Mouse (Mus musculus) MEL (cell line): ENCODE measurements around the gene Gm9803. TPM values are rescaled to one million over a fixed set of nuclear protein-coding genes. Genes with fewer than 3 reads are reported as not detected.

ENCODE experiments used
- DNase-seq: peaks from one replicate; pipeline ENCODE4 v3.0.0; 2011; ENCODE audit warnings: low read depth, low spot score
- H3K27ac ChIP-seq: 2 replicates; pipeline ENCODE4 v1.5.1; 2012; ENCODE audit warnings: low read depth, mild to moderate bottlenecking, control low read depth, low read length, moderate library complexity; ENCODE audit not compliant: control insufficient read depth
- H3K27me3 ChIP-seq, 2 experiments: fragments of 150-350 bp in 1 of 2; sonication (generic) in 1 of 2; 2 replicates each; pipeline ENCODE4 v1.6.1; 2012; ENCODE audit warnings: low read length in 2 of 2, mild to moderate bottlenecking in 2 of 2, improper control_type of control experiment in 1 of 2, moderate library complexity in 1 of 2; ENCODE audit not compliant: insufficient read depth in 2 of 2, control insufficient read depth in 1 of 2
- H3K36me3 ChIP-seq, 2 experiments: 2 replicates each; pipeline ENCODE4 v1.6.1; 2012 to 2014; ENCODE audit warnings: low read length in 2 of 2, improper control_type of control experiment in 1 of 2, inconsistent platforms in 1 of 2, mild to moderate bottlenecking in 1 of 2; ENCODE audit not compliant: insufficient read depth in 2 of 2, control insufficient read depth in 1 of 2
- H3K4me1 ChIP-seq, 2 experiments: fragments of 150-350 bp in 1 of 2; sonication (generic) in 1 of 2; 2 replicates each; pipeline ENCODE4 v1.6.1; 2012; ENCODE audit warnings: low read length in 2 of 2, improper control_type of control experiment in 1 of 2, mild to moderate bottlenecking in 1 of 2; ENCODE audit not compliant: insufficient read depth in 2 of 2, control insufficient read depth in 1 of 2
- H3K4me3 ChIP-seq, 2 experiments: fragments of 150-350 bp in 1 of 2; sonication (generic) in 1 of 2; 2 replicates each; pipeline ENCODE4 v1.5.1; 2012; ENCODE audit warnings: low read depth in 2 of 2, low read length in 2 of 2, mild to moderate bottlenecking in 2 of 2, moderate library complexity in 2 of 2, control low read depth in 1 of 2, improper control_type of control experiment in 1 of 2; ENCODE audit not compliant: control insufficient read depth in 1 of 2, insufficient read depth in 1 of 2
- H3K79me2 ChIP-seq: 2 replicates; pipeline ENCODE4 v1.6.1; 2012; ENCODE audit warnings: mild to moderate bottlenecking, low read length, moderate library complexity; ENCODE audit not compliant: control insufficient read depth, poor library complexity, insufficient read depth
- H3K9ac ChIP-seq: 2 replicates; pipeline ENCODE4 v1.6.1; 2012; ENCODE audit warnings: low read depth, mild to moderate bottlenecking, control low read depth, low read length, moderate library complexity; ENCODE audit not compliant: control insufficient read depth, poor library complexity, severe bottlenecking
- H3K9me3 ChIP-seq: fragments of 150-350 bp; sonication (generic); replicated peaks from 2 replicates; pipeline ENCODE4 v1.6.1; 2012; ENCODE audit warnings: mild to moderate bottlenecking, low read length, improper control_type of control experiment, moderate library complexity; ENCODE audit not compliant: insufficient read depth
- CTCF ChIP-seq, 3 experiments: IDR thresholded peaks in 2 of 3; conservative IDR thresholded peaks in 1 of 3; 2 replicates each; pipeline ENCODE4 v1.5.1; 2011 to 2012; ENCODE audit warnings: low read length in 3 of 3, low read depth in 2 of 3, mild to moderate bottlenecking in 2 of 3, improper control_type of control experiment in 1 of 3, inconsistent platforms in 1 of 3, mixed read lengths in 1 of 3, moderate library complexity in 1 of 3; ENCODE audit not compliant: control insufficient read depth in 1 of 3, insufficient read depth in 1 of 3, poor library complexity in 1 of 3, severe bottlenecking in 1 of 3
- MYC ChIP-seq: IDR thresholded peaks from 2 replicates; pipeline ENCODE4 v1.6.1; 2011; ENCODE audit warnings: low read depth, mild to moderate bottlenecking, low read length, improper control_type of control experiment, moderate library complexity
- NELFE ChIP-seq: IDR thresholded peaks from 2 replicates; pipeline ENCODE4 v1.6.1; 2011; ENCODE audit warnings: low read depth, low read length, improper control_type of control experiment
- NRF1 ChIP-seq: IDR thresholded peaks from 2 replicates; pipeline ENCODE4 v1.6.1; 2014; ENCODE audit warnings: low read depth, mild to moderate bottlenecking, inconsistent platforms, low read length, improper control_type of control experiment, moderate library complexity; ENCODE audit not compliant: poor library complexity, insufficient read depth, severe bottlenecking
- POLR2A ChIP-seq, 2 experiments: IDR thresholded peaks; 2 replicates each; pipeline ENCODE4 v1.6.1; 2011 to 2012; ENCODE audit warnings: low read length in 2 of 2, mild to moderate bottlenecking in 2 of 2, control low read depth in 1 of 2, improper control_type of control experiment in 1 of 2, low read depth in 1 of 2, moderate library complexity in 1 of 2; ENCODE audit not compliant: control insufficient read depth in 1 of 2, insufficient read depth in 1 of 2, poor library complexity in 1 of 2
- POLR2AphosphoS2 ChIP-seq: IDR thresholded peaks from 2 replicates; pipeline ENCODE4 v1.6.1; 2011; ENCODE audit warnings: low read length, improper control_type of control experiment
- RAD21 ChIP-seq: IDR thresholded peaks from 2 replicates; pipeline ENCODE4 v1.6.1; 2011; ENCODE audit warnings: mild to moderate bottlenecking, low read depth, low read length, improper control_type of control experiment
- SIN3A ChIP-seq: IDR thresholded peaks from 2 replicates; pipeline ENCODE4 v1.6.1; 2012; ENCODE audit warnings: low read length, improper control_type of control experiment, inconsistent platforms
- SMC3 ChIP-seq: IDR thresholded peaks from 2 replicates; pipeline ENCODE4 v1.6.1; 2011; ENCODE audit warnings: low read depth, low read length, improper control_type of control experiment
- ZC3H11A ChIP-seq: IDR thresholded peaks from 2 replicates; pipeline ENCODE4 v1.6.1; 2012; ENCODE audit warnings: low read depth, mild to moderate bottlenecking, inconsistent platforms, low read length, improper control_type of control experiment
- polyA plus RNA-seq, 2 experiments: library from polyadenylated mRNA; stranded (reverse) in 1 of 2; unstranded in 1 of 2; fragments of >175 nt in 1 of 2; fragments of >200 nt in 1 of 2; gene quantifications; 2 replicates each; pipeline versions ENCODE4 v1.2.1 to v1.2.4; 2012; ENCODE audit warnings: low replicate concordance in 2 of 2, low read depth in 1 of 2; ENCODE audit not compliant: insufficient read length in 2 of 2, insufficient read depth in 1 of 2, missing spikeins in 1 of 2
- total RNA-seq: library from RNA; depleted of rRNA; stranded (reverse); fragments of 300-350 nt; gene quantifications from 2 replicates; pipeline ENCODE4 v1.2.3, GENCODE M21; 2012; rRNA removed

The Gm9803 gene
- total and polyA plus RNA-seq, 3 experiments, result 18.7 to 137 TPM; not detected in 1

- Histone ChIP-seq H3K9ac (no peak overlapping the region), H3K27ac (no peak overlapping the region), H3K79me2 (no peaks in the 10 kb centered on the region), H3K4me1 (peaks cover 3 to 7% of the 10 kb centered on the region in 2 experiments; a peak in 3 of 4 replicates), H3K4me3 (no peak overlapping the region), H3K36me3 (peaks cover 0 to 3% of the 10 kb centered on the region in 2 experiments; a peak in 1 of 4 replicates), H3K9me3 (no peaks in the 10 kb centered on the region), H3K27me3 (no peaks in the 10 kb centered on the region)
- peak; percentile 32 for DNase-seq
- TF ChIP-seq SIN3A, result no peak
- peak; percentile 27; the same call in 1 of the 2 replicates for TF ChIP-seq MYC
- peak; percentile 31 for TF ChIP-seq RAD21
- no peak for TF ChIP-seq POLR2AphosphoS2
- no peak for TF ChIP-seq NRF1
- no peak for TF ChIP-seq NELFE
- TF ChIP-seq ZC3H11A, result 0 out of 2 replicates have a peak, but pooled peaks have one; percentile 14
- TF ChIP-seq CTCF (IDR thresholded peaks at IDR 0.05 in 2 of 3, conservative IDR thresholded peaks at IDR 0.05 in 1 of 3; ENCODE audit: control insufficient read depth in 1 of 3, insufficient read depth in 1 of 3, low read depth in 2 of 3, low read length in 3 of 3, poor library complexity in 1 of 3, severe bottlenecking in 1 of 3), result peak in 2 of 3 experiments; percentile 24 to 36; a peak in 3 of 6 replicates
- no peak for TF ChIP-seq POLR2A (IDR thresholded peaks at IDR 0.05; ENCODE audit: control insufficient read depth in 1 of 2, insufficient read depth in 1 of 2, low read depth in 1 of 2, low read length in 2 of 2, poor library complexity in 1 of 2)
- peak; percentile 36 for TF ChIP-seq SMC3
These were observed 37.4 kb downstream of the Gm9803 start for GRCm38 (mm10) chr10:43561311-43561710.

Other genes starting within 250 kb of the Gm9803 start
- 12.6 and 13.0 TPM in 2 replicates for gene Bend3, start 45.3 kb upstream of the Gm9803 start, total RNA-seq
- gene Bend3, start 45.3 kb upstream of the Gm9803 start, polyA plus RNA-seq, result 10 to 100 TPM; 18.7 to 32.8 TPM
- gene 1700021F05Rik, start 16.9 kb downstream of the Gm9803 start, total RNA-seq, result 62.3 and 66.5 TPM in 2 replicates
- 10 to 100 TPM in 1 of 2 experiments, not detected in 1; 93.8 TPM for gene 1700021F05Rik, start 16.9 kb downstream of the Gm9803 start, polyA plus RNA-seq
- gene Cd24a, start 54.2 kb downstream of the Gm9803 start, total RNA-seq, result 96.6 and 119 TPM in 2 replicates
- gene Cd24a, start 54.2 kb downstream of the Gm9803 start, polyA plus RNA-seq, result 100 to 1,000 TPM in 1 of 2 experiments, not detected in 1; 181 TPM